Mouse (Mus musculus) myocyte (in vitro differentiated cells): ENCODE measurements around the gene Susd6. TPM values are rescaled to one million over a fixed set of nuclear protein-coding genes. Genes with fewer than 3 reads are reported as not detected.

Source experiments
- H3K27me3 ChIP-seq: one replicate; pipeline ENCODE4 v1.6.1; 2011; ENCODE audit not compliant: control insufficient read depth, insufficient read depth, insufficient read length
- H3K36me3 ChIP-seq: one replicate; pipeline ENCODE4 v1.6.1; 2011; ENCODE audit not compliant: control insufficient read depth, insufficient read depth
- H3K4me2 ChIP-seq: one replicate; pipeline ENCODE4 v1.6.1; 2011; ENCODE audit warnings: low read depth, control low read depth
- H3K4me3 ChIP-seq: one replicate; pipeline ENCODE4 v1.5.1; 2011; ENCODE audit warnings: mild to moderate bottlenecking, control low read depth, moderate library complexity
- H3K79me2 ChIP-seq: one replicate; pipeline ENCODE4 v1.6.1; 2011; ENCODE audit not compliant: control insufficient read depth, insufficient read depth
- H3ac ChIP-seq: one replicate; pipeline ENCODE4 v1.6.1; 2011; ENCODE audit not compliant: control insufficient read depth, insufficient read length
- CEBPB ChIP-seq: IDR thresholded peaks from 2 replicates; pipeline ENCODE4 v1.6.1; 2011; ENCODE audit warnings: mild to moderate bottlenecking, moderate library complexity; ENCODE audit not compliant: poor library complexity, insufficient read depth, severe bottlenecking
- E2F4 ChIP-seq: IDR thresholded peaks from one replicate; pipeline ENCODE4 v1.6.1; 2011; ENCODE audit warnings: mild to moderate bottlenecking, control low read depth, moderate library complexity; ENCODE audit not compliant: insufficient read depth
- MAX ChIP-seq: IDR thresholded peaks from one replicate; pipeline ENCODE4 v1.6.1; 2011; ENCODE audit warnings: low read depth, mild to moderate bottlenecking, control low read depth
- MYOD1 ChIP-seq, 3 experiments: IDR thresholded peaks; one replicate each; pipeline ENCODE4 v1.6.1; 2011; ENCODE audit warnings: control low read depth in 2 of 3, low read depth in 2 of 3, mild to moderate bottlenecking in 2 of 3, moderate library complexity in 1 of 3; ENCODE audit not compliant: insufficient read length in 2 of 3, control insufficient read depth in 1 of 3
- MYOG ChIP-seq, 3 experiments: IDR thresholded peaks; one replicate each; pipeline ENCODE4 v1.6.1; 2011; ENCODE audit warnings: control low read depth in 2 of 3, low read depth in 2 of 3, mild to moderate bottlenecking in 2 of 3; ENCODE audit not compliant: insufficient read length in 2 of 3, control insufficient read depth in 1 of 3, insufficient read depth in 1 of 3
- POLR2A ChIP-seq: IDR thresholded peaks from one replicate; pipeline ENCODE4 v1.6.1; 2011; ENCODE audit warnings: low read depth, mild to moderate bottlenecking, control low read depth, moderate library complexity; ENCODE audit not compliant: insufficient read length
- POLR2AphosphoS2 ChIP-seq: IDR thresholded peaks from one replicate; pipeline ENCODE4 v1.6.1; 2011; ENCODE audit warnings: low read depth, control low read depth; ENCODE audit not compliant: insufficient read length
- REST ChIP-seq: IDR thresholded peaks from one replicate; pipeline ENCODE4 v1.6.1; 2011; ENCODE audit warnings: mild to moderate bottlenecking, control low read depth, moderate library complexity; ENCODE audit not compliant: insufficient read depth, insufficient read length
- SRF ChIP-seq: IDR thresholded peaks from one replicate; pipeline ENCODE4 v1.6.1; 2011; ENCODE audit warnings: low read depth; ENCODE audit not compliant: control insufficient read depth, insufficient read length
- TCF12 ChIP-seq: IDR thresholded peaks from one replicate; pipeline ENCODE4 v1.6.1; 2011; ENCODE audit warnings: mild to moderate bottlenecking, control low read depth; ENCODE audit not compliant: poor library complexity, insufficient read depth, severe bottlenecking
- TCF3 ChIP-seq: IDR thresholded peaks from one replicate; pipeline ENCODE4 v1.6.1; 2011; ENCODE audit warnings: low read depth, control low read depth; ENCODE audit not compliant: insufficient read length
- USF1 ChIP-seq: IDR thresholded peaks from one replicate; pipeline ENCODE4 v1.6.1; 2011; ENCODE audit warnings: low read depth, mild to moderate bottlenecking, control low read depth, moderate library complexity
- polyA plus RNA-seq: library from polyadenylated mRNA; unstranded; fragments of >200 nt; fragmentation: generic; extraction: Trizol; gene quantifications from one replicate; pipeline ENCODE4 v1.2.1, GENCODE M21; 2012; ENCODE audit warnings: missing spikeins

Gene Susd6
- polyA plus RNA-seq, 1 experiment: 64.0 TPM

DNA sequence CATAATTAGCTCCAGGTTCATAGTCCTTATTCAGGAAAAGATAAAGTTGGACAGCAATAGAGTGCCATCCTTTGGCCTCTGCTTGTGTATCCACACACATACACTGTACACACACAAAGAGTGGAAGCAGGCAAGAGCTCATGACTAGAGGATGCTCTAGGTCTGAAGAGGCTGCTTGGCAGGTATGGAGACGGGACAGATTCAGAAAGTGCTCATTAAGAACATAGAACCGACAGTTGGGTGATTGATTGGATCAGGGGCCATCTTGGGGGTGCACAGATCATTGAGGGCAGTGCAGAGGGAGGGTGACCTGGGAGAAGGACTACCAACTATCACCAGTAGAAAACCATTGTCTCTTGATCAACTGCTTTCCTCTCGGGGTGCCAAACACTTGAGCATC lies 90.8 kb downstream of the Susd6 start:
- Histone ChIP-seq H3K79me2 (no peaks in the 10 kb centered on the region), H3K27me3 (no peaks in the 10 kb centered on the region), H3K36me3 (peaks cover 9% of the 10 kb centered on the region), H3K4me3 (no peak overlapping the region), H3ac (no peak overlapping the region), H3K4me2 (no peak overlapping the region)
- TF ChIP-seq MYOD1 (IDR thresholded peaks at IDR 0.05; ENCODE audit: control insufficient read depth in 1 of 3, insufficient read length in 2 of 3, low read depth in 2 of 3) (no peak), TCF3 (no peak), E2F4 (no peak), CEBPB (no peak), TCF12 (no peak), REST (no peak), POLR2AphosphoS2 (no peak), MYOG (IDR thresholded peaks at IDR 0.05; ENCODE audit: control insufficient read depth in 1 of 3, insufficient read depth in 1 of 3, insufficient read length in 2 of 3, low read depth in 2 of 3) (no peak), USF1 (no peak), SRF (no peak), POLR2A (no peak), MAX (no peak)

DNA sequence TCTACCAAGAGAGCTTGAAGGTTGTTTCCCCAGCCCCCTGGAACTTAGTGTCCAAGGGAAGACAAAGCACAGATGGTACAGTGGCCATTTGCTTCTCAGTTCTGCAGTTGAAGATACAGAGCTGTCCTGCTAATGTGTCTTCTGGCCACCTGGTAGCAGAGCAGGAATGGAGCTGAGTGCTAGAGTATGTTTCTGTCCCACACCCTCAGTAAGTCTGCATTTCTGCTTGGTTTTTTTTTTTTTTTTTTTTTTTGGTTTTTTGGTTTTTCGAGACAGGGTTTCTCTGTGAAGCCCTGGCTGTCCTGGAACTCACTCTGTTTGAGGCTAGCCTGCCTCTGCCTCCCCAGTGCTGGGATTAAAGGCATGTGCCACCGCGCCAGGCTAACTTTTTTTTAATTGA lies 93.0 kb downstream of the Susd6 start:
- TF ChIP-seq SRF (no peak), MYOD1 (IDR thresholded peaks at IDR 0.05; ENCODE audit: control insufficient read depth in 1 of 3, insufficient read length in 2 of 3, low read depth in 2 of 3) (no peak), POLR2AphosphoS2 (no peak), E2F4 (no peak), POLR2A (no peak), TCF3 (no peak), MYOG (IDR thresholded peaks at IDR 0.05; ENCODE audit: control insufficient read depth in 1 of 3, insufficient read depth in 1 of 3, insufficient read length in 2 of 3, low read depth in 2 of 3) (no peak), CEBPB (no peak), TCF12 (no peak), USF1 (no peak), MAX (no peak), REST (no peak)
- Histone ChIP-seq H3K27me3 (no peaks in the 10 kb centered on the region), H3K4me2 (no peak overlapping the region), H3K4me3 (no peak overlapping the region), H3ac (no peak overlapping the region), H3K79me2 (no peaks in the 10 kb centered on the region), H3K36me3 (no peaks in the 10 kb centered on the region)

DNA sequence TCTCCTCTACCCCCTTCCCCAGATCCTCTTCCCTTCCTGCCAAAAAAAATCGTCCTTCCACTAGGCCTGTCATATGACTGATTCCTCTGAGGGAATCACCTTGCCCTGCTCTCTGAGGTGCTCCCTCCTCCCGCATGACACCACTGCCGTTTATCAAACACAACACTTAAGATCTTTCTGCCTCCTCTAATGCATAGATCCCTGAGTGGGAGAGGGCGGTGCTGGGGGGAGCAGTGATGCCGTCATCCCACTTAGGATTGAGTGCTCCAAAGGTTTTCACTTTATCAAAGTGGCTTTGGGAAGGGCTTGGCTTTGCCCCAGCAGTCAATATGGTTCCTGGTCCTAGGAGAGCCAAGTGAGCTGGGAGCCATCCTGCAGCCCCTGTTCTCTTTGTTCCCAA lies 93.6 kb downstream of the Susd6 start:
- Histone ChIP-seq H3K4me3 (no peak overlapping the region), H3K4me2 (no peak overlapping the region), H3K36me3 (no peaks in the 10 kb centered on the region), H3K79me2 (no peaks in the 10 kb centered on the region), H3K27me3 (no peaks in the 10 kb centered on the region), H3ac (no peak overlapping the region)
- TF ChIP-seq TCF3 (no peak), POLR2AphosphoS2 (no peak), TCF12 (no peak), MYOD1 (IDR thresholded peaks at IDR 0.05; ENCODE audit: control insufficient read depth in 1 of 3, insufficient read length in 2 of 3, low read depth in 2 of 3) (no peak), POLR2A (no peak), CEBPB (no peak), SRF (no peak), MAX (no peak), REST (no peak), USF1 (no peak), E2F4 (no peak), MYOG (IDR thresholded peaks at IDR 0.05; ENCODE audit: control insufficient read depth in 1 of 3, insufficient read depth in 1 of 3, insufficient read length in 2 of 3, low read depth in 2 of 3) (no peak)

DNA sequence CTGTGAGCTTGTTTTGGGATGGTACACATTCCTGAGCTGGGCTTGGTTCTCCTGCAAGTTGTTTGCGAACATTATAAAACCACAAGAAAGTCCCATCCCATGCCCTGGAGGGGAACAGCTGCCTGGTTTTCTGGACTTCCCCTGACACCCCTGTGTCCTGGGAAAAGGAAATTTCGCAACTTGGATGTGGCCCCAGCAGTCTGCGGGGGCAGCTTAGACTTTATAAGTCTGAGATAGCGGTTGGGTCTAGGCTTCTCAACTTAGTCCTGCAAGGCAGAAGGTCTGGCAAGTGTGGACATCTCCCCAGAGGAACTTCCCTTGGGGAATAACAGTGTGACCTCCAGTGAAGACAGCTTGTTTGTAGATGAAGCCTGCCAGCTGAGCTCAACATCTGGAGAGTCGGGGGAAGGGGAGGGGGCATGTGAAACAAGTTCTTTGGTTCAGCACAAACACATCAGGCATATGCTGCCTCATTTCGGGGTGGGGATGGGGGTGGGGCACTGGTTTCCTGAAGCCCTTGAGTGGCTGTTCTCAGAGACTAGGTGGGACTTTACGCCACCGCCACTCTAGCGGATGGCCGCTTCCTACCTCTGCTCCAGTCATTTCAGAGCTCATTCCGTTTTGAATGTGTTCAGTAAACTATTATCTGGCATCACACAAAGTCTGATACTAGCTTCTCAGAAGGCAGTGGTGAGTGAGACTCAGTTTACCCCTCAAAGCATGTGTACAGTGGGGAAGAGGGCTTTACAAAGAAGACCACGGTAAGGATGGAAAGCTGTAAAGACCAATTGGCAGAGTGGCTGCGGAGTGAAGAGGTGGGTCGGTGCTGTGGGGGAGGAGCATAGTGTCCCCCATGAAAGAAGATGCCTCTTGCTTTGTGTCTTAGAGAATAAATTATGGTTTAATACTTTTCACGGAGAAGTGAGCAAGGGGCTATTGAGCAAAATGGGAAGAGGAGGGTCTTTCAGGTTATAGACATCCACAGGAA lies 95.3 kb downstream of the Susd6 start:
- TF ChIP-seq POLR2AphosphoS2 (no peak), REST (no peak), TCF3 (no peak), E2F4 (no peak), SRF (no peak), CEBPB (peak; percentile 100), POLR2A (no peak), MYOD1 (IDR thresholded peaks at IDR 0.05; ENCODE audit: control insufficient read depth in 1 of 3, insufficient read length in 2 of 3, low read depth in 2 of 3) (peak; percentile 80 to 84 (median 81)), TCF12 (peak; percentile 90), MAX (no peak), MYOG (IDR thresholded peaks at IDR 0.05; ENCODE audit: control insufficient read depth in 1 of 3, insufficient read depth in 1 of 3, insufficient read length in 2 of 3, low read depth in 2 of 3) (peak in 2 of 3 experiments; percentile 82 to 87), USF1 (no peak)
- no peak overlapping the region for H3K4me3 ChIP-seq

More for the DNA sequence above, 95.3 kb downstream of the Susd6 start:
- peak overlapping the region; percentile 61 for H3K4me2 ChIP-seq
- no peaks in the 10 kb centered on the region for H3K27me3 ChIP-seq
- no peaks in the 10 kb centered on the region for H3K36me3 ChIP-seq
- no peak overlapping the region for H3ac ChIP-seq
- no peaks in the 10 kb centered on the region for H3K79me2 ChIP-seq
